Mouse (Mus musculus) ES-Bruce4 (cell line): ENCODE data around the gene Ing3. TPM values are rescaled to one million over a fixed set of nuclear protein-coding genes. Genes with fewer than 3 reads are reported as not detected.

Experiments used
- H3K27ac ChIP-seq: 2 replicates; pipeline ENCODE4 v1.5.1; 2012; ENCODE audit warnings: low read length, inconsistent platforms; ENCODE audit not compliant: insufficient read depth
- H3K27me3 ChIP-seq: 2 replicates; pipeline ENCODE4 v1.6.1; 2012; ENCODE audit warnings: mild to moderate bottlenecking, low read length, inconsistent platforms; ENCODE audit not compliant: control insufficient read depth, poor library complexity, insufficient read depth, severe bottlenecking
- H3K36me3 ChIP-seq: 2 replicates; pipeline ENCODE4 v1.6.1; 2012; ENCODE audit warnings: inconsistent platforms, mild to moderate bottlenecking, low read length, moderate library complexity; ENCODE audit not compliant: control insufficient read depth, poor library complexity, insufficient read depth, severe bottlenecking
- H3K4me1 ChIP-seq: one replicate; pipeline ENCODE4 v1.8.1; 2011; ENCODE audit warnings: low read length; ENCODE audit not compliant: control insufficient read depth, insufficient read depth
- H3K4me3 ChIP-seq: 2 replicates; pipeline ENCODE4 v1.5.1; 2011; ENCODE audit warnings: low read depth, mild to moderate bottlenecking, low read length
- H3K9ac ChIP-seq: 2 replicates; pipeline ENCODE4 v1.6.1; 2012; ENCODE audit warnings: low read depth, mild to moderate bottlenecking, inconsistent platforms; ENCODE audit not compliant: poor library complexity, severe bottlenecking
- H3K9me3 ChIP-seq: replicated peaks from 2 replicates; pipeline ENCODE4 v1.6.1; 2012; ENCODE audit warnings: mild to moderate bottlenecking, low read length, inconsistent platforms; ENCODE audit not compliant: control insufficient read depth, poor library complexity, insufficient read depth, severe bottlenecking
- CTCF ChIP-seq: IDR thresholded peaks from one replicate; pipeline ENCODE4 v1.8.1; 2011; ENCODE audit warnings: low read depth, low read length
- EP300 ChIP-seq: IDR thresholded peaks from 2 replicates; pipeline ENCODE4 v1.6.1; 2011; ENCODE audit warnings: low read depth, low read length; ENCODE audit not compliant: insufficient read depth
- POLR2A ChIP-seq: IDR thresholded peaks from one replicate; pipeline ENCODE4 v1.8.1; 2011; ENCODE audit warnings: low read length; ENCODE audit not compliant: insufficient read depth
- polyA plus RNA-seq: library from polyadenylated mRNA; stranded (reverse); fragments of >200 nt; gene quantifications from 2 replicates; pipeline ENCODE4 v1.2.4, GENCODE M21; 2011; ENCODE audit warnings: low read depth; ENCODE audit not compliant: missing spikeins, insufficient read depth, insufficient read length

Gene Ing3
- polyA plus RNA-seq, 1 experiment, result 26.1 TPM

- TF ChIP-seq CTCF, result no peak
- no peak for TF ChIP-seq POLR2A
- TF ChIP-seq EP300, result no peak
- H3K36me3 ChIP-seq, result no peaks in the 10 kb centered on the region
- no peak overlapping the region for H3K27ac ChIP-seq
- peaks cover 2% of the 10 kb centered on the region for H3K4me1 ChIP-seq
- no peaks in the 10 kb centered on the region; the same call in 1 of the 2 replicates for H3K27me3 ChIP-seq
- no peak overlapping the region for H3K9ac ChIP-seq
- no peaks in the 10 kb centered on the region for H3K9me3 ChIP-seq
- no peak overlapping the region for H3K4me3 ChIP-seq
Observed at GRCm38 (mm10) chr6:22012501-22012900, 63.1 kb downstream of the Ing3 start.

- Histone ChIP-seq H3K27me3 (no peaks in the 10 kb centered on the region; the same call in 1 of the 2 replicates), H3K27ac (no peak overlapping the region), H3K9me3 (no peaks in the 10 kb centered on the region), H3K9ac (no peak overlapping the region), H3K4me1 (no peaks in the 10 kb centered on the region), H3K36me3 (no peaks in the 10 kb centered on the region), H3K4me3 (no peak overlapping the region)
- TF ChIP-seq CTCF (no peak), EP300 (no peak), POLR2A (no peak)
Observed at GRCm38 (mm10) chr6:22013394-22013793, 64.0 kb downstream of the Ing3 start.

- Histone ChIP-seq H3K4me3 (no peak overlapping the region), H3K27me3 (no peaks in the 10 kb centered on the region), H3K36me3 (no peaks in the 10 kb centered on the region), H3K27ac (no peak overlapping the region), H3K9ac (no peak overlapping the region), H3K9me3 (no peaks in the 10 kb centered on the region), H3K4me1 (no peaks in the 10 kb centered on the region)
- TF ChIP-seq EP300 (no peak), CTCF (no peak), POLR2A (no peak)
Observed at GRCm38 (mm10) chr6:22014291-22014911, 65.0 kb downstream of the Ing3 start.

- no peaks in the 10 kb centered on the region for H3K9me3 ChIP-seq
- no peak overlapping the region for H3K27ac ChIP-seq
- no peaks in the 10 kb centered on the region for H3K27me3 ChIP-seq
- H3K4me1 ChIP-seq, result peaks cover 2% of the 10 kb centered on the region
- H3K9ac ChIP-seq, result no peak overlapping the region
- no peaks in the 10 kb centered on the region for H3K36me3 ChIP-seq
- no peak overlapping the region for H3K4me3 ChIP-seq
- TF ChIP-seq POLR2A (no peak), EP300 (no peak), CTCF (no peak)
Observed at GRCm38 (mm10) chr6:22017631-22018030, 68.3 kb downstream of the Ing3 start.

GRCm38 (mm10) chr6:22018768-22019445 is 69.5 kb downstream of the Ing3 start:
- no peak for TF ChIP-seq EP300
- TF ChIP-seq CTCF, result no peak
- TF ChIP-seq POLR2A, result no peak
- no peaks in the 10 kb centered on the region for H3K9me3 ChIP-seq
- H3K4me1 ChIP-seq, result peaks cover 2% of the 10 kb centered on the region
- H3K27me3 ChIP-seq, result no peaks in the 10 kb centered on the region
- H3K9ac ChIP-seq, result no peak overlapping the region
- H3K27ac ChIP-seq, result no peak overlapping the region
- H3K4me3 ChIP-seq, result no peak overlapping the region
- no peaks in the 10 kb centered on the region for H3K36me3 ChIP-seq

GRCm38 (mm10) chr6:22019637-22020036 is 70.3 kb downstream of the Ing3 start:
- Histone ChIP-seq H3K27me3 (no peaks in the 10 kb centered on the region), H3K4me3 (no peak overlapping the region), H3K9ac (no peak overlapping the region), H3K27ac (no peak overlapping the region), H3K9me3 (no peaks in the 10 kb centered on the region), H3K36me3 (no peaks in the 10 kb centered on the region), H3K4me1 (peaks cover 2% of the 10 kb centered on the region)
- TF ChIP-seq CTCF, result no peak
- TF ChIP-seq EP300, result no peak
- TF ChIP-seq POLR2A, result no peak
